Mouse (Mus musculus) myocyte (in vitro differentiated cells): Measurements from ENCODE around the gene Pdcd4.

Experiments used
- CEBPB ChIP-seq: IDR thresholded peaks from 2 replicates; pipeline ENCODE4 v1.6.1; 2011; ENCODE audit warnings: mild to moderate bottlenecking, moderate library complexity; ENCODE audit not compliant: poor library complexity, insufficient read depth, severe bottlenecking
- MAX ChIP-seq: IDR thresholded peaks from one replicate; pipeline ENCODE4 v1.6.1; 2011; ENCODE audit warnings: low read depth, mild to moderate bottlenecking, control low read depth
- MYOG ChIP-seq, 3 experiments: IDR thresholded peaks; one replicate each; pipeline ENCODE4 v1.6.1; 2011; ENCODE audit warnings: control low read depth in 2 of 3, low read depth in 2 of 3, mild to moderate bottlenecking in 2 of 3; ENCODE audit not compliant: insufficient read length in 2 of 3, control insufficient read depth in 1 of 3, insufficient read depth in 1 of 3
- POLR2A ChIP-seq: IDR thresholded peaks from one replicate; pipeline ENCODE4 v1.6.1; 2011; ENCODE audit warnings: low read depth, mild to moderate bottlenecking, control low read depth, moderate library complexity; ENCODE audit not compliant: insufficient read length
- POLR2AphosphoS2 ChIP-seq: IDR thresholded peaks from one replicate; pipeline ENCODE4 v1.6.1; 2011; ENCODE audit warnings: low read depth, control low read depth; ENCODE audit not compliant: insufficient read length
- TCF12 ChIP-seq: IDR thresholded peaks from one replicate; pipeline ENCODE4 v1.6.1; 2011; ENCODE audit warnings: mild to moderate bottlenecking, control low read depth; ENCODE audit not compliant: poor library complexity, insufficient read depth, severe bottlenecking
- USF1 ChIP-seq: IDR thresholded peaks from one replicate; pipeline ENCODE4 v1.6.1; 2011; ENCODE audit warnings: low read depth, mild to moderate bottlenecking, control low read depth, moderate library complexity

- TF ChIP-seq CEBPB = no peak
- TF ChIP-seq TCF12 = no peak
- TF ChIP-seq USF1 = no peak
- TF ChIP-seq POLR2A = no peak
- no peak for TF ChIP-seq POLR2AphosphoS2
- no peak for TF ChIP-seq MAX
- no peak for TF ChIP-seq MYOG (IDR thresholded peaks at IDR 0.05; ENCODE audit: control insufficient read depth in 1 of 3, insufficient read depth in 1 of 3, insufficient read length in 2 of 3, low read depth in 2 of 3)
These were observed 23.2 kb upstream of the Pdcd4 start for GRCm38 (mm10) chr19:53868796-53869195.
